ENCODE assay signal across 15 mouse cellular contexts in the genomic region with DNA sequence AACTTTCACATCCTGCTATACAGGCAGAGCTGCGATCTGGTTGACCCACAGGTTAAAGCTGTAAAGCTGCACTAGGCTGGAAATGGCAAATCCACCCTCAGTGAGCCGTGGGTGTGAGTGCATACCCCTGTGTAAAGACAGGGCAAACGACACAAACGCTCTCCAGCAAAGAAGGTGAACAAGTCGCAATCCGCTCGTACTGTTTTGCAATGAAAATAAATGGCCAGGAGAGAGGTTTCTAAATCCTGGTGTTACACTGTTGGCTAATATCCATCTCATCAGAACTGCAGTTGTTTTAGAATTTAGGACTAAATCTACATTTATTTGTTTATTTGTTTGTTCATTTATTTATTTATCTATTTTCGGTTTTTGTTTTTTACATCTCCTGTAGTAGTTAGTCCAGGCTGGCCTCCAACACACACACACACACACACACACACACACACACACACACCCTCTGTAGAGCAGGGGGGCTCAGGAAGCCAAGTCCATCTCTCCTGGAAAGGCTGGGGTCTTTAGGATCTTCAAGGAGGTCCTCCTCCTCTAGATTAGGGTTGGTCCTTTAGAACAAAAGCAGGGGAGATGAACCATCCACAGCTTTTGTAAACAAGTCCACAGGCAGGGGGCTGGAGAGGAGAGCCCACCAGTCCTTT. TPM values are rescaled to one million over a fixed set of nuclear protein-coding genes. Genes with fewer than 3 reads are reported as not detected.
A peak's percentile ranks its signal among the peaks of the same experiment; 100 is the strongest.
DNase-seq lines count a peak whose midpoint lies in the region; ATAC-seq and TF ChIP-seq lines count a peak whose summit lies in the region.
"Had no signal": no experiment of that assay in that cellular context is flagged by ENCODE, and none has a peak within 500 bp of the region (broad histone marks: within the 10 kb centered on the region; RNA-seq: fewer than 3 reads in every experiment).

No protein-coding gene starts in this region.

- TF ChIP-seq CTCF in lung, postnatal 0 days (IDR thresholded peaks at IDR 0.05) = no peak
- no peak for TF ChIP-seq CTCF in midbrain, postnatal 0 days (IDR thresholded peaks at IDR 0.05)

- H3K36me3 ChIP-seq in heart, embryonic 13.5 days = no peaks in the 10 kb centered on the region
- no peaks in the 10 kb centered on the region for H3K36me3 ChIP-seq in lung, postnatal 0 days (ENCODE audit: insufficient read depth, low read length)
- H3K36me3 ChIP-seq in hindbrain, embryonic 14.5 days (replicated peaks; ENCODE audit: control insufficient read depth, insufficient read depth) = no peaks in the 10 kb centered on the region
- no peaks in the 10 kb centered on the region for H3K36me3 ChIP-seq in midbrain, postnatal 0 days (ENCODE audit: insufficient read depth, low read length)
- H3K36me3 ChIP-seq: limb, embryonic 15.5 days had no signal

- TF ChIP-seq EP300 in lung, postnatal 0 days (IDR thresholded peaks at IDR 0.05) = no peak

- ATAC-seq in heart, embryonic 13.5 days (ENCODE audit: extremely low read depth, insufficient number of reproducible peaks, low FRiP score, low TSS enrichment) = no peak
- ATAC-seq in lung, postnatal 0 days = no peak
- ATAC-seq in hindbrain, embryonic 14.5 days (ENCODE audit: low FRiP score) = no peak
- ATAC-seq in midbrain, postnatal 0 days (ENCODE audit: low FRiP score) = no peak

- no peaks in the 10 kb centered on the region for H3K9me3 ChIP-seq in heart, embryonic 13.5 days
- H3K9me3 ChIP-seq in lung, postnatal 0 days (ENCODE audit: low read length) = no peaks in the 10 kb centered on the region
- H3K9me3 ChIP-seq in hindbrain, embryonic 14.5 days (ENCODE audit: control insufficient read depth, low read length) = no peaks in the 10 kb centered on the region
- no peaks in the 10 kb centered on the region for H3K9me3 ChIP-seq in midbrain, postnatal 0 days (ENCODE audit: low read length)
- H3K9me3 ChIP-seq: limb, embryonic 15.5 days had no signal

- peaks cover 18% of the 10 kb centered on the region for H3K4me1 ChIP-seq in heart, embryonic 13.5 days
- no peaks in the 10 kb centered on the region for H3K4me1 ChIP-seq in lung, postnatal 0 days (ENCODE audit: insufficient read depth, low read depth, low read length)
- H3K4me1 ChIP-seq in hindbrain, embryonic 14.5 days (replicated peaks; ENCODE audit: control insufficient read depth, insufficient read depth, low read length) = peaks cover 9% of the 10 kb centered on the region; the same call in 1 of the 2 replicates
- H3K4me1 ChIP-seq in midbrain, postnatal 0 days (ENCODE audit: insufficient read depth, low read length) = no peaks in the 10 kb centered on the region

- peak overlapping the region; percentile 62 for H3K4me2 ChIP-seq in heart, embryonic 13.5 days
- H3K4me2 ChIP-seq in lung, postnatal 0 days (replicated peaks; ENCODE audit: low read depth, low read length) = peak overlapping the region; percentile 40; the same call in 1 of the 2 replicates
- H3K4me2 ChIP-seq in hindbrain, embryonic 14.5 days (replicated peaks) = peak overlapping the region; percentile 42
- H3K4me2 ChIP-seq in midbrain, postnatal 0 days (ENCODE audit: low read depth, low read length, poor library complexity, severe bottlenecking) = peak overlapping the region; percentile 50; the same call in 1 of the 2 replicates

- no peak overlapping the region for H3K27ac ChIP-seq in heart, embryonic 13.5 days (replicated peaks)
- H3K27ac ChIP-seq in lung, postnatal 0 days (ENCODE audit: low read length) = no peak overlapping the region
- H3K27ac ChIP-seq in hindbrain, embryonic 14.5 days = no peak overlapping the region
- H3K27ac ChIP-seq in midbrain, postnatal 0 days (ENCODE audit: low read depth, low read length) = no peak overlapping the region
- H3K27ac ChIP-seq: limb, embryonic 15.5 days; macrophage had no signal

- intact Hi-C loops in heart, postnatal 14 days (cut with DNase I) = no loop called here

- no peak overlapping the region for H3K9ac ChIP-seq in heart, embryonic 13.5 days
- no peak overlapping the region for H3K9ac ChIP-seq in lung, postnatal 0 days (replicated peaks; ENCODE audit: low read depth)
- no peak overlapping the region for H3K9ac ChIP-seq in hindbrain, embryonic 14.5 days
- H3K9ac ChIP-seq in midbrain, postnatal 0 days (replicated peaks; ENCODE audit: low read length, poor library complexity, severe bottlenecking) = no peak overlapping the region
- H3K9ac ChIP-seq: limb, embryonic 15.5 days had no signal

- no peak for DNase-seq in heart, postnatal 14 days
- no peak for DNase-seq in lung, postnatal 0 days (ENCODE audit: low spot score)
- no peak for DNase-seq in lung, postnatal 25 days (ENCODE audit: low spot score)
- DNase-seq in hindbrain, embryonic 14.5 days (ENCODE audit: low spot score) = no peak
- DNase-seq in midbrain, postnatal 0 days (ENCODE audit: low spot score) = no peak
- DNase-seq in cerebellum, adult 8-10 months = no peak
- no peak for DNase-seq in c-Kit-positive CD71-positive TER-119-positive erythroid progenitor cells, embryonic 14.5 days (ENCODE audit: low spot score)
- DNase-seq: adrenal gland, adult 8-10 months; cerebellum, adult 11 months; heart, postnatal 36 days; right cerebral cortex, adult 18-20 months; thymus, postnatal 36 days had no signal

- WGBS in heart, embryonic 13.5 days = 44% methylated on average over 8 of the region's 8 CpGs
- 45% methylated on average over 8 of the region's 8 CpGs for WGBS in lung, postnatal 0 days
- WGBS in hindbrain, embryonic 14.5 days = 36% methylated on average over 8 of the region's 8 CpGs
- 39% methylated on average over 8 of the region's 8 CpGs for WGBS in midbrain, postnatal 0 days

- no peak overlapping the region for H3K4me3 ChIP-seq in heart, embryonic 13.5 days
- no peak overlapping the region for H3K4me3 ChIP-seq in lung, postnatal 0 days (ENCODE audit: low read depth, low read length)
- no peak overlapping the region for H3K4me3 ChIP-seq in hindbrain, embryonic 14.5 days (replicated peaks; ENCODE audit: low read length)
- H3K4me3 ChIP-seq in midbrain, postnatal 0 days (ENCODE audit: low read depth, low read length) = no peak overlapping the region

- H3K27me3 ChIP-seq in heart, embryonic 13.5 days (replicated peaks) = peaks cover 50% of the 10 kb centered on the region
- no peaks in the 10 kb centered on the region for H3K27me3 ChIP-seq in lung, postnatal 0 days (replicated peaks; ENCODE audit: insufficient read depth, low read length)
- no peaks in the 10 kb centered on the region for H3K27me3 ChIP-seq in hindbrain, embryonic 14.5 days (ENCODE audit: control insufficient read depth, insufficient read depth, low read length)
- no peaks in the 10 kb centered on the region for H3K27me3 ChIP-seq in midbrain, postnatal 0 days (ENCODE audit: insufficient read depth, low read length)

RNA-seq across cellular contexts. Expression of gene Trim2, which starts 28.9 kb away (rescaled TPM):
- polyA plus RNA-seq in heart, embryonic 13.5 days (2015; fragmentation: Nextera tagmentation; extraction: Ambion mirVana) = 7.2 and 7.6 TPM in 2 replicates
- total RNA-seq in heart, postnatal 14 days (2021) = 1 to 10 TPM; 6.9 to 8.5 TPM
- polyA plus RNA-seq in lung, postnatal 0 days (2015; fragmentation: Nextera tagmentation; extraction: Ambion mirVana) = 18.7 and 20.0 TPM in 2 replicates
- polyA plus RNA-seq in hindbrain, embryonic 14.5 days (2014; fragmentation: Nextera tagmentation; extraction: Ambion mirVana) = 136 and 151 TPM in 2 replicates
- total RNA-seq in midbrain, postnatal 0 days (2014; rRNA removed) = 269 and 291 TPM in 2 replicates
- 132 and 149 TPM in 2 replicates for polyA plus RNA-seq in midbrain, postnatal 0 days (2015; fragmentation: Nextera tagmentation; extraction: Ambion mirVana)
